Mouse (Mus musculus) CD8-positive naive resting alpha-beta T cell, adult 57 days (primary cell): ENCODE results near the gene Ltbp2. TPM values are rescaled to one million over a fixed set of nuclear protein-coding genes. Genes with fewer than 3 reads are reported as not detected.

ENCODE experiments used
- total RNA-seq: library from RNA; stranded (reverse); gene quantifications from one replicate; pipeline ENCODE4 v1.2.4, GENCODE M21; 2023

Gene Ltbp2
- not detected for total RNA-seq

GRCm38 (mm10) chr12:84876481-84877121 lies at the start of gene Ltbp2:
Gene Ltbp2, minus strand, starts transcription at chr12:84876532.

GRCm38 (mm10) chr12:84772726-84773441 lies 103.4 kb downstream of the Ltbp2 start, which contains the start of the genes Npc2 and Isca2:
Gene Npc2, minus strand, starts transcription at chr12:84773152.
Gene Isca2, plus strand, starts transcription at chr12:84773251.

Other genes with a start within 250 kb of the Ltbp2 start
- not detected for gene Vrtn, start 235.5 kb downstream of the Ltbp2 start, total RNA-seq
- not detected for gene Syndig1l, start 177.7 kb downstream of the Ltbp2 start, total RNA-seq
- gene Npc2, start 103.4 kb downstream of the Ltbp2 start, total RNA-seq: 225 TPM
- 38.3 TPM for gene Isca2, start 103.3 kb downstream of the Ltbp2 start, total RNA-seq
- gene Fcf1, start 94.4 kb upstream of the Ltbp2 start, total RNA-seq: 100 TPM
- gene Arel1, start 94.4 kb upstream of the Ltbp2 start, total RNA-seq: 35.9 TPM
- 84.9 TPM for gene Ylpm1, start 119.8 kb upstream of the Ltbp2 start, total RNA-seq
- gene Prox2, start 234.2 kb upstream of the Ltbp2 start, total RNA-seq: 4.2 TPM
- 183 TPM for gene Dlst, start 234.3 kb upstream of the Ltbp2 start, total RNA-seq